Mouse (Mus musculus) kidney, adult 2 months (tissue): Measurements from ENCODE around the gene Ube2c. TPM values are rescaled to one million over a fixed set of nuclear protein-coding genes. Genes with fewer than 3 reads are reported as not detected.

Source experiments
- DNase-seq: peaks from one replicate; pipeline ENCODE4 v3.0.0; 2021
- H3K27ac ChIP-seq: fragments of 200-500 bp; 2 replicates; pipeline ENCODE4 v1.5.1; 2012; ENCODE audit warnings: low read depth, low read length, control low read depth, inconsistent platforms; ENCODE audit not compliant: insufficient read depth
- H3K27me3 ChIP-seq: fragments of 200-500 bp; replicated peaks from 2 replicates; pipeline ENCODE4 v1.6.1; 2012; ENCODE audit warnings: mild to moderate bottlenecking, moderate library complexity, low read length, inconsistent platforms; ENCODE audit not compliant: control insufficient read depth, insufficient read depth
- H3K36me3 ChIP-seq: fragments of 200-500 bp; 2 replicates; pipeline ENCODE4 v1.6.1; 2012; ENCODE audit warnings: mild to moderate bottlenecking, moderate library complexity, low read length, inconsistent platforms; ENCODE audit not compliant: control insufficient read depth, insufficient read depth
- H3K4me1 ChIP-seq: fragments of 200-500 bp; 2 replicates; pipeline ENCODE4 v1.6.1; 2011; ENCODE audit warnings: low read length; ENCODE audit not compliant: control insufficient read depth, insufficient read depth
- H3K4me3 ChIP-seq: fragments of 200-500 bp; 2 replicates; pipeline ENCODE4 v1.5.1; 2011; ENCODE audit warnings: mild to moderate bottlenecking, low read depth, low read length, control low read depth; ENCODE audit not compliant: insufficient read depth
- CTCF ChIP-seq: fragments of 200-500 bp; conservative IDR thresholded peaks from 2 replicates; pipeline ENCODE4 v1.5.1; 2011; ENCODE audit warnings: low read depth, mild to moderate bottlenecking, control low read depth, low read length, moderate library complexity, mixed read lengths; ENCODE audit not compliant: insufficient read depth, insufficient read length
- POLR2A ChIP-seq: fragments of 200-500 bp; IDR thresholded peaks from one replicate; pipeline ENCODE4 v1.6.1; 2011; ENCODE audit warnings: low read depth, low read length, control low read depth
- WGBS: fragments of 180-500 bp; shearing (Covaris S2); methylation state at CpG from one replicate; pipeline ENCODE4 v1.1.7; 2018; 5-methylcytosine and 5-hydroxymethylcytosine counted together
- polyA plus RNA-seq: library from polyadenylated mRNA; depleted of rRNA; stranded (reverse); fragments of >200 nt; gene quantifications from 2 replicates; pipeline ENCODE4 v1.2.3, GENCODE M21; 2012

The Ube2c gene
- polyA plus RNA-seq, 1 experiment: 6.6 TPM

DNA sequence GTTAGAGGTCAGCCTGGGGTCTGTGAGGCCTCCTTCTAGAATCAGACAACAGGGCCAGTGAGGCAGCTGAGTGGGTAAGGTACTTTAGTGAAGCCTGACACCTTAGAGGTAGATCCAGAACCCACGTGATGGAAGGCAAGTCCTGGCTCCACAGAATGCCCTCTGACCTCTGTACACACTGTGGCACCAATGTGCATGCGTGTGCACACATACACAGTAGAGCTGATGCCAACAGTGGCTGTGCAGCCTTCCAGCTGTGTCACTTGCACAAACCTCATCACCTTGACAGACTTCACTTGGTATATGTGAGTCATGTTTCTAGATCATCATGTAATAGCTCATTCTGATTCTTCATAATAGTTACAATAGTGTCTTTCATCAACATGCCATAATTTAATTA, 17.2 kb upstream of the Ube2c start:
- Histone ChIP-seq H3K27ac (no peak overlapping the region), H3K4me1 (no peaks in the 10 kb centered on the region), H3K27me3 (no peaks in the 10 kb centered on the region), H3K36me3 (peaks cover 5% of the 10 kb centered on the region), H3K4me3 (no peak overlapping the region)
- TF ChIP-seq CTCF: no peak
- no peak for DNase-seq
- 85% methylated on average over 2 of the region's 2 CpGs for WGBS

DNA sequence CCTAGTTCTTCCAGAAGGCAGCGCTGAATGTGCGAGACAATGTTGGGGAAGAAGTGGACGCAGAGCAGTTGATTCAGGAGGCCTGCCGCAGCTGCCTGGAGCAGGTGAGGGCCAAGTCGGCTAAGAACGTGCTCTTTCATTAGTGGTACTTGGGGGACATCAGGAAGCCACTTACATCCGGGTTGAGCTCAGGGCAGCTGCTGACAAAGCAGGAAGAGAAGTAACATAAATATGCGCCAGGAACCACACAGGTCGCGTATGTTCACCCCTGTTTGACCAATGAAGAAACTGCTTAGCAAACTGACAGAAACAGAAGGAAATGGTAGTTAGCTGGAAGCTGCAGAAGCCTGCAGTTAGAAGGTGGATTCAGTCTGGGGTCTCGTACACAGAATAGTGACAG, 15.6 kb upstream of the Ube2c start:
- Histone ChIP-seq H3K27ac (no peak overlapping the region), H3K4me3 (no peak overlapping the region), H3K36me3 (peaks cover 7% of the 10 kb centered on the region), H3K27me3 (no peaks in the 10 kb centered on the region), H3K4me1 (no peaks in the 10 kb centered on the region)
- no peak for TF ChIP-seq CTCF
- TF ChIP-seq POLR2A: no peak
- DNase-seq: no peak
- WGBS: 71% methylated on average over 11 of the region's 11 CpGs

DNA sequence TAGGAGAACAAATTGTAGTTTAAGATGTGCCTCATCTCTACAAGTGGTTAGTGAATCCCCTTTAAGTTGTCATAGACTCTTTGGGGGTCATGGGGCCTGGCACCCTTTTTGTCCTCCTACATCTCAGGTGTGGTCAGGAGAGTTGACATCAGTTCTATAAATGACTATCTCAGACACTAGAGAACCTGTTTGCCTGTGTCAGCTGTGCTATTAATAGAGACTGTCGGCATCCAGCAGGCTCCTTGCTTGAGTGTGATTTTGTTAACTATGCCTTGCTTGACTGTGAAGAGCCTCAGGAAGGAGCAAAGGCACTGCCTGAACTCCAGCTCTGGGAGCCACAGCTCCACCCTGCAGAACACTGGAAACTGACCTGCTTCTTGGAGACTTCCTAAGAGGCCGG, 14.9 kb upstream of the Ube2c start:
- 73% methylated on average over 2 of the region's 2 CpGs for WGBS
- Histone ChIP-seq H3K27ac (no peak overlapping the region), H3K4me1 (no peaks in the 10 kb centered on the region), H3K4me3 (no peak overlapping the region), H3K27me3 (no peaks in the 10 kb centered on the region), H3K36me3 (peaks cover 7% of the 10 kb centered on the region)
- no peak for DNase-seq
- TF ChIP-seq POLR2A (no peak), CTCF (no peak)

DNA sequence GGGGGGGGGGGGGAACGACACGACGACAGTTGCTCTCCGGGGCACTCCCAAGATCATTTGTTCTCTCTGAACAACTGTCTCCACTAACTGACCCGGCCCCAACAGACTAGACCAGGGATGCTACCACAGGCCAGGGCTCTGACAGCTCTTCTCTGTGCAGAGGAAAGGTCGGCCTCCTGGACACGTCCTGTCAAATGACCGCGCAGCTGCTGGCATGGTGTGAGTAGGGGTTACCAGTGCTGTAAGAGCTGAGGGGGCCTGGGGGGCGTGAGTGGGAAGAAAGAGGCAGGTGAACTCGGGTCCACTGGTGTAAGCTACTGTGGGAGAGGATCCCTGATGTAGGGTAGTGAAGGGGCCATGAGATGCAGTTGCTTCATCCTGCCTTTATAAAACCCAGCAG, 11.9 kb upstream of the Ube2c start:
- DNase-seq: no peak
- WGBS: 82% methylated on average over 11 of the region's 11 CpGs
- no peaks in the 10 kb centered on the region for H3K27me3 ChIP-seq
- no peak overlapping the region for H3K4me3 ChIP-seq
- H3K27ac ChIP-seq: no peak overlapping the region
- peaks cover 7% of the 10 kb centered on the region; the same call in 1 of the 2 replicates for H3K36me3 ChIP-seq
- TF ChIP-seq POLR2A (no peak), CTCF (no peak)
- no peaks in the 10 kb centered on the region for H3K4me1 ChIP-seq

DNA sequence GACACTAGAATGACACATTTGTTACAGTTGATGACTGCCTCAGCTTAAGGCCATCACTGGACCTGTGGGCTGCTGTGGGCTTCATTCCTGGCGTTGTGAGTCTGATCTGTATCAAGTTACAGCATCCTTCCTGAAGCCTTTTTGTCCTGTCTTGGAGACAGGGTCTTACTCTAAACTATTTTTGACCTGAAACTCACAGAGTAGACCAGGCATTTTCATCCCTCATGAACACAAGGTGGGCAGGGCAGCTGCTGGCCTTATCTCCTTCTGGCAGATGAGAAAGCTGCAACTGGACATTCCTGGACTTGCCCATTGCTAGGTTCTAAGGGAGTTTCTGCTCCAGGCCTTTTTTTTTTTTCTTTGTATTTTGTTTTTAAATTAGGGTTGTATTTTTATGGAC, 11.0 kb upstream of the Ube2c start:
- H3K4me1 ChIP-seq: no peaks in the 10 kb centered on the region
- H3K27ac ChIP-seq: no peak overlapping the region
- H3K36me3 ChIP-seq: peaks cover 7% of the 10 kb centered on the region; the same call in 1 of the 2 replicates
- DNase-seq: no peak
- H3K27me3 ChIP-seq: no peaks in the 10 kb centered on the region
- no peak overlapping the region for H3K4me3 ChIP-seq
- WGBS: 38% methylated on average over 1 of the region's 1 CpGs
- TF ChIP-seq POLR2A (no peak), CTCF (no peak)

DNA sequence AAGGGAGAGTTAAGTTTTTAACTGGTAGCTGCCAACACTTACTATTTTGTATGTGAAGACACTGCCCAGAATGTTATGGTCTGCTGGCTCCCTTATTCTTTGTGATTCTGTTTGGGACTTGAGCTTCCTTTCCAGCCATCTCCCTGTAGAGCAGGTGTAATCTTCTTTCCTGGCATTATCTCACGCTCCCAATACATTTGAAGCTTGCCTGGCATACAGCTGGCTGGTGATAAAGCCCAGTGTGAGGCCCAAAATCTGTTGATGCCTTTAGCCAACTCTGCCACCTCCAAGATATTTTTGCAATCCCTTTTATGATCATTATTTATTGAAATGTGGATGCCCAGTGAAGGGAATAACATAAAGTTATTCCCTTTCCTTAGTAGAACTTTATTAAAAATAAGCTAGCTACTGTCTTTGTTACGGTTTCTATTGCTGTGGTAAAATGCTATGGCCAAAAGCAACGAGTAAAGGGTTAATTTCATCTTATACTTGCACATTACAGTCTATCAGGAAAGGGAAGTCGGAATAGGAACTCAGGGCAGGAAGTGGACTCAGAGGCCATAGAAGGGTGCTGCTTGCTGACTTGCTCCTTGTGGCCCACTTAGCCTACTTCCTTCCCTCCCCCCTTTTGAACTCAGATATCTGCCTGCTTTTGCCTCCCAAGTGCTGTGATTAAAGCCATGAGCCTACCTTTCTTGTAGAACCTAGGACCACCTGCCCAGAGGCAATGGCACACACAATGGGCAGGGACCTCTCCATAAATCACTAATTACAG, 9.5 kb upstream of the Ube2c start:
- peaks cover 6% of the 10 kb centered on the region for H3K36me3 ChIP-seq

DNA sequence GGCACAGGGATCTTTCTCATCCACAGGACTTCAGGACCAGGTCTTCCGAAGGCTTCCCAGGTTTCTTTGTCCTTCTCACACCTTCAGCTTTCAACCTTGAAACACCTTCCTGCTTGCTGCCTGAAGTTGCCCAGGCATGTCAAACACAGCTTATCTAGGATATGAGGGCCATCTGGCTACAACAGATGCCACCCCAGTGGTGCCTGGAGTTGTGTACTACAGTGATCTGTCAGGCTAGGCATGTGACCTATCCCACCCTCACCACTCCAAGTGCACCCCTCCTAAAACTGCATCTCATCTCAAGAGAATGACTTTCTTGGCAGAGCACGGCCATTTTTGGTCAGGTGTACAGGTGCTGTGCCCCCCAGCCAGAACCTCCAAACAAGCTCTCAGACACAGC, 8.2 kb upstream of the Ube2c start:
- no peaks in the 10 kb centered on the region for H3K4me1 ChIP-seq
- DNase-seq: no peak
- TF ChIP-seq POLR2A (no peak), CTCF (no peak)
- H3K27me3 ChIP-seq: no peaks in the 10 kb centered on the region
- H3K27ac ChIP-seq: no peak overlapping the region
- peaks cover 6% of the 10 kb centered on the region for H3K36me3 ChIP-seq
- WGBS: 92% methylated on average over 2 of the region's 2 CpGs
- H3K4me3 ChIP-seq: no peak overlapping the region

More for the DNA sequence above, 9.5 kb upstream of the Ube2c start:
- H3K27me3 ChIP-seq: no peaks in the 10 kb centered on the region
- H3K27ac ChIP-seq: no peak overlapping the region
- TF ChIP-seq CTCF (no peak), POLR2A (no peak)
- whole genome bisulfite sequencing: 76% methylated on average over 4 of the region's 4 CpGs
- no peak for DNase-seq
- H3K4me1 ChIP-seq: no peaks in the 10 kb centered on the region
- H3K4me3 ChIP-seq: no peak overlapping the region
